Mouse (Mus musculus) forebrain, postnatal 0 days (tissue): ENCODE results near the gene Nebl. TPM values are rescaled to one million over a fixed set of nuclear protein-coding genes. Genes with fewer than 3 reads are reported as not detected.
"Not testable (repeated sequence)": the region's sequence is repeated elsewhere in the genome, so short reads cannot be mapped to it uniquely, and the experiment has no call there.

Experiments
- ATAC-seq: fragments of 200-750 bp; cut with Nextera tagmentation; 2 replicates; pipeline ENCODE4 v1.8.0; 2017; ENCODE audit warnings: mild to moderate bottlenecking, moderate library complexity
- DNase-seq: peaks from one replicate; pipeline ENCODE4 v3.0.0-alpha.2; 2015
- H3K27ac ChIP-seq: fragments of 300-500 bp; sonication (generic); 2 replicates; pipeline ENCODE4 v1.5.1; 2014; ENCODE audit warnings: low read depth, mild to moderate bottlenecking, antibody characterized with exemption, low read length, moderate library complexity, mixed read lengths
- H3K27me3 ChIP-seq: fragments of 300-500 bp; sonication (generic); 2 replicates; pipeline ENCODE4 v1.6.1; 2014; ENCODE audit warnings: mild to moderate bottlenecking, low read length, mixed read lengths; ENCODE audit not compliant: insufficient read depth
- H3K36me3 ChIP-seq: fragments of 300-500 bp; sonication (generic); 2 replicates; pipeline ENCODE4 v1.6.1; 2014; ENCODE audit warnings: mild to moderate bottlenecking, moderate library complexity; ENCODE audit not compliant: insufficient read depth
- H3K4me1 ChIP-seq: fragments of 300-500 bp; sonication (generic); 2 replicates; pipeline ENCODE4 v1.6.1; 2014; ENCODE audit warnings: antibody characterized with exemption; ENCODE audit not compliant: insufficient read depth
- H3K4me2 ChIP-seq: fragments of 300-500 bp; sonication (generic); 2 replicates; pipeline ENCODE4 v1.6.1; 2014; ENCODE audit warnings: low read depth, mild to moderate bottlenecking, moderate library complexity
- H3K4me3 ChIP-seq: fragments of 300-500 bp; sonication (generic); 2 replicates; pipeline ENCODE4 v1.5.1; 2014; ENCODE audit warnings: low read depth, low read length, mixed read lengths
- H3K9ac ChIP-seq: fragments of 300-500 bp; sonication (generic); 2 replicates; pipeline ENCODE4 v1.6.1; 2014; ENCODE audit warnings: mild to moderate bottlenecking
- H3K9me3 ChIP-seq: fragments of 300-500 bp; sonication (generic); 2 replicates; pipeline ENCODE4 v1.6.1; 2016; ENCODE audit warnings: low read length
- CTCF ChIP-seq: sonication (generic); IDR thresholded peaks from 2 replicates; pipeline ENCODE4 v1.5.1; 2016; ENCODE audit warnings: antibody characterized with exemption, control low read depth, low read depth
- WGBS: fragments of 180-500 bp; shearing (Covaris S2); extraction: QIAGEN DNeasy Blood & Tissue Kit; methylation state at CpG from one replicate; pipeline ENCODE4 v1.1.7; 2014; 5-methylcytosine and 5-hydroxymethylcytosine counted together
- microRNA-seq, 2 experiments: library from miRNA; unstranded; fragments of <30 nt; microRNA quantifications; one replicate each; pipeline ENCODE4; 2016
- polyA plus RNA-seq: library from polyadenylated mRNA; unstranded; fragments of >200 nt; fragmentation: Nextera tagmentation; extraction: Ambion mirVana; gene quantifications from 2 replicates; pipeline ENCODE4 v1.2.1, GENCODE M21; 2015
- total RNA-seq: library from RNA; depleted of rRNA; stranded (reverse); fragments of >200 nt; gene quantifications from 2 replicates; pipeline ENCODE4 v1.2.3, GENCODE M21; 2014

Nebl gene
- total and polyA plus RNA-seq, 2 experiments from 2014 or later, result 9.2 to 27.8 TPM

DNA sequence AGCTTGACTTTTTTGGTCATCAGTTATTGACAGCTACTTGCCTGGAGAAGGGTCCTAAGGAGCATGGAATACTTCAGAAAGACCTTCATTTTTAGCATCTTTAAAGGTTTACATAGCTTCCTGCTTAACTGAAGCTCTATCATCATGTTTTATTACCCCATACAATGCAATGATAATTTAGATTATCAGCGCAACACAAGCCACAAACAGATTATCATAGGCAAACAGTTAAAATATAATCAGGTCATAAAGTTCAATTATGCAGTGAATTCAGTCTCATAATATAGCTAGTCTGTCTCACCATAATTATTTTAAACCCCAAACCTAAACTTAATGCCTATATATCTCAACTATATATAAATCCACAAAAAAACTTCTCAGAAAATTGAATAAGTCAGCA is 386.6 kb downstream of the Nebl start:
- ATAC-seq, result no peak
- DNase-seq, result no peak
- no peaks in the 10 kb centered on the region for H3K36me3 ChIP-seq
- no peak overlapping the region for H3K9ac ChIP-seq
- WGBS, result 98% methylated on average over 1 of the region's 1 CpGs
- H3K27me3 ChIP-seq, result no peaks in the 10 kb centered on the region
- TF ChIP-seq CTCF, result no peak
- H3K27ac ChIP-seq, result no peak overlapping the region
- H3K4me1 ChIP-seq, result no peaks in the 10 kb centered on the region
- no peak overlapping the region for H3K4me3 ChIP-seq
- no peaks in the 10 kb centered on the region for H3K9me3 ChIP-seq
- no peak overlapping the region for H3K4me2 ChIP-seq

DNA sequence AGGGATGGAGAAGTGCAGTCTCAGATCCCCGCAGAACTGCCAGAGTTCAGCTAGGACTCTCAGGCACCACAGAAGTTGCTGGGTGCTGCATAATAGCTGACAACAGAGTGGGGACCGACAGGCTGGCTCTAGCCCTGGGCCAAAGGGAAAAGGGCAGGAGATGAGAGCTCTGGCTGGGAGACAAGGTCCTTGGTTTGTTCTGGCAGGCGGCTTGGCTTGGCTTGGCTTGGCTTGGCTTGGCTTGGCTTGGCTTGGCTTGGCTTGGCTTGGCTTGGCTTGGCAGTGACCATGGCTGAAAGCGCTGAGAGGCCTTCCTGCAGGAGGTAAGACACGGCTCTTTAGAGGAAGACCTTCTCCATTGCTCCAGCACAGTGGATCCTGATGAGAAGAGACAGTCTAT is 395.8 kb downstream of the Nebl start:
- WGBS, result 80% methylated on average over 5 of the region's 5 CpGs
- no peak overlapping the region for H3K4me2 ChIP-seq
- no peaks in the 10 kb centered on the region for H3K36me3 ChIP-seq
- H3K27me3 ChIP-seq, result no peaks in the 10 kb centered on the region
- H3K27ac ChIP-seq, result no peak overlapping the region
- no peak for DNase-seq
- no peak overlapping the region for H3K4me3 ChIP-seq
- ATAC-seq, result no peak
- no peak for TF ChIP-seq CTCF
- H3K4me1 ChIP-seq, result no peaks in the 10 kb centered on the region
- no peak overlapping the region for H3K9ac ChIP-seq
- H3K9me3 ChIP-seq, result no peaks in the 10 kb centered on the region

DNA sequence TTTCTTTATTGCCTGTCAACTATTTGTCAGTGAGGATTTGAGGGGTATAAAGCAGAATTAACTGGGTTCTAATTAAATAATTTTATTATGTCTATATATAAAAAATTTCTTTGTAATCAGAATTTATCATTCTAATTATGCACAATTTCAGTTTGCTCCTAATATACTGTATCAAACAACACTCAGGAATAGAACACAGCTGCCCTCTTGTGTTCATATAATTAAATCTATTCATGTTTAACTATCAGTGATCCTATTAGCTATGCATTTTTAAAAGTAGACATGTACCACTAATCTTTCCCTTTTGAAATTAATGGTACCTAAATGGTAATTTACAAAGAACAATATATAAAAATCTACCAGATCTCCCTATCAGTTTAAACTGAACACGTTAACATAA is 404.7 kb downstream of the Nebl start:
- WGBS, result 80% methylated on average over 1 of the region's 1 CpGs
- H3K27me3 ChIP-seq, result no peaks in the 10 kb centered on the region
- TF ChIP-seq CTCF, result peak; percentile 60
- no peaks in the 10 kb centered on the region for H3K36me3 ChIP-seq
- H3K27ac ChIP-seq, result no peak overlapping the region
- no peaks in the 10 kb centered on the region for H3K9me3 ChIP-seq
- DNase-seq (peak; percentile 39), ATAC-seq (peak; percentile 70; the same call in 1 of the 2 replicates)
- H3K9ac ChIP-seq, result no peak overlapping the region
- H3K4me2 ChIP-seq, result no peak overlapping the region
- H3K4me1 ChIP-seq, result no peaks in the 10 kb centered on the region
- H3K4me3 ChIP-seq, result no peak overlapping the region

DNA sequence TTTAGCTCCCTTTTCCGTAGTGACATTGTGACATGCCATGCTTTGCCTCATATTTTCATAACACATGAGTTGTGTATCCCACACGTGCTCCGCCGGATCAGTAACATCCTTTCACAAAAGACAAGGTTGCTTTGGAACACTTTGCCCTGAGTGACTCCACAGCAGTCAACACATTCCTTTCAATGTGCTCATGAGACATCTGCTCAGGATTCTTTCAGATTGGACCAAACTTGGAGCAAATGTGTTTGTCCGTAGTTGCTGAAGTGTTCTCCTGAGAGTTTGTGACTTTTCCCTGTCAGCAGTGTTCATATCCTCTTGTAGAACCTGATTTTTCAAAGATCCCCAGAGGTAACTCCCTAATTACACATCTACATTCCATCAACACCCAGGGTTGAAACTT is 414.4 kb downstream of the Nebl start:
- DNase-seq (no peak), ATAC-seq (peak; percentile 63)
- Histone ChIP-seq H3K27me3 (no peaks in the 10 kb centered on the region), H3K4me3 (no peak overlapping the region), H3K36me3 (no peaks in the 10 kb centered on the region), H3K9me3 (no peaks in the 10 kb centered on the region), H3K4me1 (no peaks in the 10 kb centered on the region), H3K4me2 (no peak overlapping the region), H3K27ac (no peak overlapping the region), H3K9ac (no peak overlapping the region)
- no peak for TF ChIP-seq CTCF
- WGBS, result 80% methylated on average over 5 of the region's 5 CpGs

DNA sequence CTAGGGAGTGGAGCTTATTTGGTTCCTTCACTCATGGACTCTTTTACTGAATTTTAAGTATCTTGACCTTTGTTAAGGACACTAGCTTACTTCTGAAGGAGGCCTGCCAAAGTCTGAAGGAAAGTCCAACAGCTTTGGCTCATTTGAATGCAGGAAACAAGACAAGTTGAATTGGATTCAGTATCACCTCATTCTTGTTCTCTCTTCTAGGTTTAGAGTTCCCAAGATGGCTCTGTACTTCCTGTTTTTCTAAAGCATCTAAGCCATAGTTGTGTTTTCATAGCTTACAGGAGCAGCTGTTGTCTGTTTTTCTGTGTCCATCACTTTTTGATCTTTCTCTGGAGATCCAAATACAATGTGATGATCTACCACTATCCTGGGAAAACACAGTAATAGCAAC is 429.9 kb downstream of the Nebl start:
- H3K36me3 ChIP-seq, result no peaks in the 10 kb centered on the region
- H3K4me3 ChIP-seq, result no peak overlapping the region
- no peak overlapping the region for H3K27ac ChIP-seq
- H3K4me1 ChIP-seq, result no peaks in the 10 kb centered on the region
- no peak overlapping the region for H3K9ac ChIP-seq
- H3K4me2 ChIP-seq, result no peak overlapping the region
- no peaks in the 10 kb centered on the region for H3K9me3 ChIP-seq
- no peaks in the 10 kb centered on the region for H3K27me3 ChIP-seq
- no peak for TF ChIP-seq CTCF
- DNase-seq (no peak), ATAC-seq (no peak)

DNA sequence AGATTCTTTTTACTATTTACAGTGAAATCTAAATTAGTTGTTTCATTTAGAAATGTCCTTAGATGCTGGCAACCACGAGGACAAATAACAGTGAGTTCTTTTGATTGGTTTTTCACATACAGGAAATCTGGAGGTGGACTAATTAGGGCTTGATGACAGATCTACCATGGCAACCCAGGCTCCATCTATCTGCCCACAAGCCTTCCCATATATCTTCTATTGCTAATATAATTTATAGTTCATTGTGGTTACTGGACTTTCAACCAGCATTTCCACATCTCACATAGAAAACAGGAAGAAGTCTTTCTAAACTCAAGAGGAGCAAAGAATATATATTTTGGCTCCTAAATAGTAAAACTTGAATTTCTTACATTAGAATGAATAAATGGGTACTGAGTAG is 433.8 kb downstream of the Nebl start:
- DNase-seq (no peak), ATAC-seq (no peak)
- no peak for TF ChIP-seq CTCF

DNA sequence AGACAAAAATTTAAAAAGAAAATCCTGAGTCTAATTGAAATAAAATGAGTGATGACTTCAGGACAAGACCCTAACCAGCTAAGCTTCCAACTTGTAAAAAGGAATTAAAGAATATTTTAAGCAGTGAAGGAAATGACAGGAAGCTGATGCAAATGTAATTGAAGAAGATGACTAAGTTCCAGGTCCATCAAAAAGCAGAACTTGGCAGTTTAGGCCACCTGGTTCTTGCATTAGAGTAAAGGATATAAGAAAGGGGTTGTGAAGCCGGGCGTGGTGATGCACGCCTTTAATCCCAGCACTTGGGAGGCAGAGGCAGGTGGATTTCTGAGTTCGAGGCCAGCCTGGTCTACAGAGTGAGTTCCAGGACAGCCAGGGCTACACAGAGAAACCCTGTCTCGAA is 436.0 kb downstream of the Nebl start:
- H3K4me1 ChIP-seq, H3K27me3 ChIP-seq, H3K4me3 ChIP-seq, DNase-seq, H3K9ac ChIP-seq, ATAC-seq, H3K4me2 ChIP-seq, H3K27ac ChIP-seq, H3K9me3 ChIP-seq, H3K36me3 ChIP-seq: not testable (repeated sequence)
- 96% methylated on average over 4 of the region's 5 CpGs for WGBS

More for the DNA sequence above, 433.8 kb downstream of the Nebl start:
- Histone ChIP-seq H3K9me3 (no peaks in the 10 kb centered on the region), H3K27me3 (no peaks in the 10 kb centered on the region), H3K4me3 (no peak overlapping the region), H3K4me1 (no peaks in the 10 kb centered on the region), H3K27ac (no peak overlapping the region), H3K4me2 (no peak overlapping the region), H3K9ac (no peak overlapping the region), H3K36me3 (no peaks in the 10 kb centered on the region)
- WGBS, result 47% methylated on average over 1 of the region's 1 CpGs

Small RNAs within 50 kb of the gene (microRNA-seq; reads per million reads assigned to microRNA genes)
- 0 reads per million in 2 experiments for gene Mir6419
